Mouse (Mus musculus) gonadal fat pad, adult 2 months (tissue): ENCODE measurements around the gene Mpp2. TPM values are rescaled to one million over a fixed set of nuclear protein-coding genes. Genes with fewer than 3 reads are reported as not detected.

Experiments used
- DNase-seq: peaks from one replicate; pipeline ENCODE4 v3.0.0-alpha.2; 2012; ENCODE audit warnings: low read depth
- polyA plus RNA-seq: library from polyadenylated mRNA; depleted of rRNA; stranded (reverse); fragments of >200 nt; gene quantifications from 2 replicates; pipeline ENCODE4 v1.2.3, GENCODE M21; 2012

Gene Mpp2
- polyA plus RNA-seq, 1 experiment, result 54.0 TPM

- DNase-seq, result no peak
These were observed 15.6 kb downstream of the Mpp2 start for GRCm38 (mm10) chr11:102072729-102073128.

- no peak for DNase-seq
These were observed 17.9 kb downstream of the Mpp2 start for GRCm38 (mm10) chr11:102070426-102070825.

- no peak for DNase-seq
These were observed 18.7 kb downstream of the Mpp2 start for GRCm38 (mm10) chr11:102069633-102070032.

- no peak for DNase-seq
These were observed 19.3 kb downstream of the Mpp2 start for GRCm38 (mm10) chr11:102068969-102069368.

GRCm38 (mm10) chr11:102063076-102063475 lies 25.2 kb downstream of the Mpp2 start:
- no peak for DNase-seq

- no peak for DNase-seq
These were observed 26.3 kb downstream of the Mpp2 start for GRCm38 (mm10) chr11:102061941-102062473.

- DNase-seq, result no peak
These were observed 26.9 kb downstream of the Mpp2 start for GRCm38 (mm10) chr11:102061236-102061940.

GRCm38 (mm10) chr11:102053847-102054246 lies 34.5 kb downstream of the Mpp2 start:
- no peak for DNase-seq

GRCm38 (mm10) chr11:102053183-102053582 lies 35.1 kb downstream of the Mpp2 start:
- no peak for DNase-seq

- DNase-seq, result no peak
These were observed 35.6 kb downstream of the Mpp2 start for GRCm38 (mm10) chr11:102052697-102053096.

- no peak for DNase-seq
These were observed 36.4 kb downstream of the Mpp2 start for GRCm38 (mm10) chr11:102051954-102052353.

- no peak for DNase-seq
These were observed 36.8 kb downstream of the Mpp2 start for GRCm38 (mm10) chr11:102051541-102051940.

- DNase-seq, result no peak
These were observed 38.3 kb downstream of the Mpp2 start for GRCm38 (mm10) chr11:102049875-102050482.

- no peak for DNase-seq
These were observed 41.7 kb downstream of the Mpp2 start for GRCm38 (mm10) chr11:102046607-102047006.

- DNase-seq, result no peak
These were observed 43.6 kb downstream of the Mpp2 start for GRCm38 (mm10) chr11:102044691-102045212.

GRCm38 (mm10) chr11:102043381-102043780 lies 44.9 kb downstream of the Mpp2 start:
- DNase-seq, result no peak

GRCm38 (mm10) chr11:102042971-102043370 lies 45.3 kb downstream of the Mpp2 start:
- no peak for DNase-seq

- no peak for DNase-seq
These were observed 46.9 kb downstream of the Mpp2 start, which contains the start of gene Cd300lg for GRCm38 (mm10) chr11:102041350-102041949. Gene Cd300lg (plus strand): TSS chr11:102041509.

- DNase-seq, result no peak
These were observed 47.7 kb downstream of the Mpp2 start for GRCm38 (mm10) chr11:102040646-102041045.

- no peak for DNase-seq
These were observed 48.2 kb downstream of the Mpp2 start for GRCm38 (mm10) chr11:102040138-102040524.

GRCm38 (mm10) chr11:102039487-102040137 lies 48.7 kb downstream of the Mpp2 start:
- DNase-seq, result no peak

GRCm38 (mm10) chr11:102037789-102038188 lies 50.5 kb downstream of the Mpp2 start:
- DNase-seq, result no peak
